Mouse (Mus musculus): ENCODE measurements around the gene Hsh2d. TPM values are rescaled to one million over a fixed set of nuclear protein-coding genes. Genes with fewer than 3 reads are reported as not detected.

The Hsh2d gene
- polyA plus RNA-seq, 1 experiment: 0.29 TPM

GRCm38 (mm10) chr8:72183554-72184202, 5.8 kb upstream of the Hsh2d start:
- peaks cover 30% of the 10 kb centered on the region for H3K4me1 ChIP-seq (ENCODE audit: control insufficient read depth, insufficient read depth, low read length)
- no peak for TF ChIP-seq POLR2A (IDR thresholded peaks at IDR 0.05; ENCODE audit: borderline replicate concordance, low read depth, low read length)
- no peak for TF ChIP-seq CTCF (IDR thresholded peaks at IDR 0.05; ENCODE audit: low read depth, low read length)
- no peak overlapping the region for H3K4me3 ChIP-seq (ENCODE audit: insufficient read depth, low read length)

DNA sequence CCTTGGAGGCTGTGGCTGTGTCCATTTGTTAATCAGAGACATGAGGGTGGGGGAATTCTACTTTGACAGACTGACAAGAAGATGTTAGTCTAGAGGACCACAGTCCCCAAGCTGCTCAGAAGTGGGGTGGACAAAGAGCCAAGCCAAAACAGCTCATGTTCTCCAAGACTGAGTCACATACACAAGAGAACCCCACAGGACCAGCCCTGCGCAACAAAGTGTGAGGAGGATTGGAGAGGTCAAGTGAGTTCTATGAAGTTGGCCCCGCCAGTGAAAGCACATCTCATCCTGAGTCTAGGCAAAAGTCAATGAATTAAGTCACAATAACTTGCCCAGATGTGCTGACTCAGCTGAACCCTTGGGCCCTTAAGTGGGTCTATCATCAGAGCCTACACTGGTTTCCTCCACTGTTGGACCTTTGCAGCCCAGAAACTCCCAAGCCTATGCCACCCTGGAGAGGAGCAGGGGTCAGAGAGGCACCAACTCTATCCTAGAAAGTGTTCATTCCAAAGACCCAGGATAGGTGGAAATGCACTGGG, 1.6 kb upstream of the Hsh2d start:
- H3K27ac ChIP-seq (ENCODE audit: insufficient read depth, low read depth, low read length): no peak overlapping the region
- H3K4me1 ChIP-seq (ENCODE audit: control insufficient read depth, insufficient read depth, low read length): peaks cover 15% of the 10 kb centered on the region
- H3K4me3 ChIP-seq (ENCODE audit: insufficient read depth, low read length): no peak overlapping the region
- TF ChIP-seq POLR2A (IDR thresholded peaks at IDR 0.05; ENCODE audit: borderline replicate concordance, low read depth, low read length) (no peak), CTCF (IDR thresholded peaks at IDR 0.05; ENCODE audit: low read depth, low read length) (no peak)

More at GRCm38 (mm10) chr8:72183554-72184202, 5.8 kb upstream of the Hsh2d start:
- H3K27ac ChIP-seq (ENCODE audit: insufficient read depth, low read depth, low read length): peak overlapping the region; percentile 29

DNA sequence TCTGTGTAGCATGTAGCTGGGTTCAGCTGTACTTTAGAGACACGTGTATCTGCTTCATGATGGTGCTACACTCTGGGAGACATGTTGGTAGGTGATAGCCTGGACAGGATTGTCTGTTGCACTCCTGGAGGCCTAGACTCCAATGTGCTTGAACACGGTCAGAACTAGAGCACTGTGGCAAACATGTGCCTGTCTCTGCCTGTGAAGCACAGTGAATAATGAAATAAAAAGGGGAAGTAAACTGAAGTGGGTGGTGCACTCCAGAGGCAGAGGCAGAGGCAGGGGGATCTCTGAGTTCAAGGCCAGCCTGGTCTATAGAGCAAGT, 739 bp downstream of the Hsh2d start:
- Histone ChIP-seq H3K4me1 (ENCODE audit: control insufficient read depth, insufficient read depth, low read length) (no peaks in the 10 kb centered on the region), H3K27ac (ENCODE audit: insufficient read depth, low read depth, low read length) (no peak overlapping the region), H3K4me3 (ENCODE audit: insufficient read depth, low read length) (no peak overlapping the region)
- TF ChIP-seq CTCF (IDR thresholded peaks at IDR 0.05; ENCODE audit: low read depth, low read length) (no peak), POLR2A (IDR thresholded peaks at IDR 0.05; ENCODE audit: borderline replicate concordance, low read depth, low read length) (no peak)

DNA sequence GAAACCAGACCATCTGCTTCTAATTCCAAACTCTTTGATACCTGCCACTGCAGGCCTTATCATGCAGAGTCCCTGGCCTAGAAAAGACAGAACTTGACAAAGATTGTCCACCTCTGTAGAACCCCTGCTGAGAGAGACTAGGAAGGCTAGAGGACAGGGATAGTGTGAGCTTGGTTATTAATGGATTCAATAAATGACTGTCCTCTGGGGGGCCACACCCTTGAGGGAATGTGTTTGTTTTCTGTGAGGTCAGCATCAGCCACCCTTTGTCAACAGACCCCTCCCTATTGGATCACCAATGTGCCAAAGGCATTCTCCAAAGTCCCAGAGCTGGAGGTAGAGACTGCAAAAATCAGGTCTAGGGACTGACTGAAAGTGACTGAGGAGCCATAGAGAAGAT, 2.6 kb downstream of the Hsh2d start:
- no peak overlapping the region for H3K27ac ChIP-seq (ENCODE audit: insufficient read depth, low read depth, low read length)
- TF ChIP-seq POLR2A (IDR thresholded peaks at IDR 0.05; ENCODE audit: borderline replicate concordance, low read depth, low read length): no peak
- TF ChIP-seq CTCF (IDR thresholded peaks at IDR 0.05; ENCODE audit: low read depth, low read length): no peak
- no peaks in the 10 kb centered on the region for H3K4me1 ChIP-seq (ENCODE audit: control insufficient read depth, insufficient read depth, low read length)
- no peak overlapping the region for H3K4me3 ChIP-seq (ENCODE audit: insufficient read depth, low read length)

- no peak for TF ChIP-seq POLR2A (IDR thresholded peaks at IDR 0.05; ENCODE audit: borderline replicate concordance, low read depth, low read length)
- TF ChIP-seq CTCF (IDR thresholded peaks at IDR 0.05; ENCODE audit: low read depth, low read length): no peak
- Histone ChIP-seq H3K4me3 (ENCODE audit: insufficient read depth, low read length) (no peak overlapping the region), H3K4me1 (ENCODE audit: control insufficient read depth, insufficient read depth, low read length) (no peaks in the 10 kb centered on the region), H3K27ac (ENCODE audit: insufficient read depth, low read depth, low read length) (no peak overlapping the region)
Measured at GRCm38 (mm10) chr8:72197997-72198396, 8.6 kb downstream of the Hsh2d start.

DNA sequence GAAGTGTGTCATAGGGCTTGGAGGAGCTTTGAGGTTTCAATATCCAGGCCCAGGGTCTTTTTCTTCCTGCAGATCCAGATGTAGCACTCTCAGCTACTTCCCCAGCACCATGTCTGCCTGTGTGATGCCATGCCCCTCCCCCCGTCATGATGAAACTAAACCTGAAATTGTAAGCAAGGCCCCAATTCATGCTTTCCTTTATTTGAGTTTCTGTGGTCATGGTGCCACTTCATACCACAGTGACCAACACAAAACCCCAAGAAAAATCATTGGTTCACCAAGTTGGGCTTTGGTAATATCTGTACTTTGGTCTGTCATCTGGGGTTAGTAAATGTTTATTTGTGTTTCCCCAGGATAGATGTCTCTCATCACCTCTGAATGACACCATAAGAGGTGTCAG, 19.1 kb downstream of the Hsh2d start:
- Histone ChIP-seq H3K27ac (ENCODE audit: insufficient read depth, low read depth, low read length) (no peak overlapping the region), H3K4me1 (ENCODE audit: control insufficient read depth, insufficient read depth, low read length) (no peaks in the 10 kb centered on the region), H3K4me3 (ENCODE audit: insufficient read depth, low read length) (no peak overlapping the region)
- TF ChIP-seq CTCF (IDR thresholded peaks at IDR 0.05; ENCODE audit: low read depth, low read length): no peak
- TF ChIP-seq POLR2A (IDR thresholded peaks at IDR 0.05; ENCODE audit: borderline replicate concordance, low read depth, low read length): no peak

- TF ChIP-seq CTCF (IDR thresholded peaks at IDR 0.05; ENCODE audit: low read depth, low read length) (no peak), POLR2A (IDR thresholded peaks at IDR 0.05; ENCODE audit: borderline replicate concordance, low read depth, low read length) (no peak)
- Histone ChIP-seq H3K4me3 (ENCODE audit: insufficient read depth, low read length) (no peak overlapping the region), H3K27ac (ENCODE audit: insufficient read depth, low read depth, low read length) (no peak overlapping the region), H3K4me1 (ENCODE audit: control insufficient read depth, insufficient read depth, low read length) (no peaks in the 10 kb centered on the region)
Measured at GRCm38 (mm10) chr8:72210222-72210621, 20.8 kb downstream of the Hsh2d start.

GRCm38 (mm10) chr8:72210710-72211109, 21.3 kb downstream of the Hsh2d start:
- H3K4me3 ChIP-seq (ENCODE audit: insufficient read depth, low read length): no peak overlapping the region
- H3K4me1 ChIP-seq (ENCODE audit: control insufficient read depth, insufficient read depth, low read length): 0 out of 2 replicates have a peak, but pooled peaks cover 2% of the 10 kb centered on the region
- H3K27ac ChIP-seq (ENCODE audit: insufficient read depth, low read depth, low read length): no peak overlapping the region
- TF ChIP-seq POLR2A (IDR thresholded peaks at IDR 0.05; ENCODE audit: borderline replicate concordance, low read depth, low read length) (no peak), CTCF (IDR thresholded peaks at IDR 0.05; ENCODE audit: low read depth, low read length) (no peak)

- peaks cover 11% of the 10 kb centered on the region for H3K4me1 ChIP-seq (ENCODE audit: control insufficient read depth, insufficient read depth, low read length)
- no peak overlapping the region for H3K27ac ChIP-seq (ENCODE audit: insufficient read depth, low read depth, low read length)
- TF ChIP-seq POLR2A (IDR thresholded peaks at IDR 0.05; ENCODE audit: borderline replicate concordance, low read depth, low read length) (no peak), CTCF (IDR thresholded peaks at IDR 0.05; ENCODE audit: low read depth, low read length) (no peak)
- no peak overlapping the region for H3K4me3 ChIP-seq (ENCODE audit: insufficient read depth, low read length)
Measured at GRCm38 (mm10) chr8:72211846-72212245, 22.4 kb downstream of the Hsh2d start.

GRCm38 (mm10) chr8:72212751-72213150, 23.3 kb downstream of the Hsh2d start, which contains the start of gene Cib3:
Cib3 (minus strand) TSS chr8:72212837.
- Histone ChIP-seq H3K27ac (ENCODE audit: insufficient read depth, low read depth, low read length) (no peak within 1 kb of the TSS), H3K4me1 (ENCODE audit: control insufficient read depth, insufficient read depth, low read length) (peaks cover 18% of the 10 kb centered on the region)
- TF ChIP-seq CTCF (IDR thresholded peaks at IDR 0.05; ENCODE audit: low read depth, low read length) (no peak), POLR2A (IDR thresholded peaks at IDR 0.05; ENCODE audit: borderline replicate concordance, low read depth, low read length) (no peak)

More at GRCm38 (mm10) chr8:72212751-72213150, 23.3 kb downstream of the Hsh2d start, which contains the start of gene Cib3:
- H3K4me3 ChIP-seq (ENCODE audit: insufficient read depth, low read length): no peak within 1 kb of the TSS
